Mouse (Mus musculus) CH12.LX (cell line): ENCODE results near the gene Ttc7b. TPM values are rescaled to one million over a fixed set of nuclear protein-coding genes. Genes with fewer than 3 reads are reported as not detected.

Experiments used
- DNase-seq: peaks from one replicate; pipeline ENCODE4 v3.0.0-alpha.2; 2013; ENCODE audit errors: extremely low read depth
- H3K27ac ChIP-seq: 2 replicates; pipeline ENCODE4 v1.5.1; 2012; ENCODE audit warnings: low read depth, mild to moderate bottlenecking, control low read depth, moderate library complexity; ENCODE audit not compliant: insufficient read depth
- H3K27me3 ChIP-seq: replicated peaks from 2 replicates; pipeline ENCODE3; 2012; ENCODE audit warnings: inconsistent platforms
- H3K36me3 ChIP-seq, 2 experiments: replicated peaks in 1 of 2; 2 replicates each; pipeline versions ENCODE3 to v1.6.1; 2012; ENCODE audit warnings: inconsistent platforms in 1 of 2, low read length in 1 of 2, mild to moderate bottlenecking in 1 of 2, mixed read lengths in 1 of 2, moderate library complexity in 1 of 2; ENCODE audit not compliant: control insufficient read depth in 1 of 2, insufficient read depth in 1 of 2
- H3K4me1 ChIP-seq, 2 experiments: 2 replicates each; pipeline ENCODE4 v1.6.1; 2012; ENCODE audit warnings: inconsistent platforms in 1 of 2, moderate library complexity in 1 of 2; ENCODE audit not compliant: insufficient read depth in 2 of 2, control insufficient read depth in 1 of 2
- H3K4me2 ChIP-seq: 2 replicates; pipeline ENCODE4 v1.6.1; 2012; ENCODE audit warnings: low read depth, mild to moderate bottlenecking, control low read depth; ENCODE audit not compliant: poor library complexity, insufficient read depth, severe bottlenecking
- H3K4me3 ChIP-seq, 3 experiments: fragments of 150-350 bp in 1 of 3; sonication (generic) in 1 of 3; replicated peaks in 1 of 3; 2 replicates each; pipeline versions ENCODE3 to v1.5.1; 2011 to 2012; ENCODE audit warnings: low read depth in 2 of 3, low read length in 2 of 3, mild to moderate bottlenecking in 2 of 3, moderate library complexity in 2 of 3, control low read depth in 1 of 3, improper control_type of control experiment in 1 of 3, inconsistent platforms in 1 of 3, mixed read lengths in 1 of 3; ENCODE audit not compliant: poor library complexity in 1 of 3
- H3K79me2 ChIP-seq: replicated peaks from 2 replicates; pipeline ENCODE4 v1.6.1; 2012; ENCODE audit warnings: mild to moderate bottlenecking, moderate library complexity; ENCODE audit not compliant: control insufficient read depth, poor library complexity, insufficient read depth, severe bottlenecking; ENCODE audit errors: extremely low read depth
- H3K9ac ChIP-seq: 2 replicates; pipeline ENCODE4 v1.6.1; 2012; ENCODE audit warnings: low read depth, mild to moderate bottlenecking, control low read depth, moderate library complexity; ENCODE audit not compliant: insufficient read depth
- H3K9me3 ChIP-seq: replicated peaks from 2 replicates; pipeline ENCODE3; 2012; ENCODE audit warnings: low read length, inconsistent platforms, mixed read lengths
- CHD1 ChIP-seq: IDR thresholded peaks from 2 replicates; pipeline ENCODE4 v1.6.1; 2012; ENCODE audit warnings: low read depth, low read length, improper control_type of control experiment, inconsistent platforms
- CHD2 ChIP-seq: IDR thresholded peaks from 2 replicates; pipeline ENCODE4 v1.6.1; 2011; ENCODE audit warnings: low read length, improper control_type of control experiment
- E2F4 ChIP-seq: IDR thresholded peaks from 2 replicates; pipeline ENCODE4 v1.6.1; 2011; ENCODE audit warnings: low read depth, low read length, improper control_type of control experiment; ENCODE audit not compliant: insufficient replicate concordance
- HCFC1 ChIP-seq: IDR thresholded peaks from 2 replicates; pipeline ENCODE4 v1.6.1; 2012; ENCODE audit warnings: low read depth, mild to moderate bottlenecking, inconsistent platforms, low read length, improper control_type of control experiment
- IRF4 ChIP-seq: IDR thresholded peaks from 2 replicates; pipeline ENCODE4 v1.6.1; 2014; ENCODE audit warnings: low read depth, mild to moderate bottlenecking, inconsistent platforms, low read length, improper control_type of control experiment
- JUND ChIP-seq: conservative IDR thresholded peaks from 2 replicates; pipeline ENCODE4 v1.6.1; 2011; ENCODE audit warnings: low read depth, low read length, improper control_type of control experiment
- KAT2A ChIP-seq: IDR thresholded peaks from 2 replicates; pipeline ENCODE4 v1.6.1; 2012; ENCODE audit warnings: low read length, improper control_type of control experiment, inconsistent platforms; ENCODE audit not compliant: insufficient replicate concordance
- MAFK ChIP-seq: IDR thresholded peaks from 2 replicates; pipeline ENCODE4 v1.6.1; 2011; ENCODE audit warnings: low read length, improper control_type of control experiment; ENCODE audit not compliant: insufficient replicate concordance
- MAZ ChIP-seq: IDR thresholded peaks from 2 replicates; pipeline ENCODE4 v1.6.1; 2012; ENCODE audit warnings: low read depth, mild to moderate bottlenecking, inconsistent platforms, low read length, improper control_type of control experiment, moderate library complexity
- MXI1 ChIP-seq: IDR thresholded peaks from 2 replicates; pipeline ENCODE4 v1.6.1; 2011; ENCODE audit warnings: mild to moderate bottlenecking, low read depth, low read length, improper control_type of control experiment
- NELFE ChIP-seq: IDR thresholded peaks from 2 replicates; pipeline ENCODE4 v1.6.1; 2011; ENCODE audit warnings: low read depth, low read length, improper control_type of control experiment
- PAX5 ChIP-seq: IDR thresholded peaks from 2 replicates; pipeline ENCODE4 v1.6.1; 2012; ENCODE audit warnings: low read length, inconsistent platforms, mixed read lengths
- POLR2A ChIP-seq: IDR thresholded peaks from 2 replicates; pipeline ENCODE4 v1.6.1; 2011; ENCODE audit warnings: low read depth, mild to moderate bottlenecking, improper control_type of control experiment, low read length
- RAD21 ChIP-seq: IDR thresholded peaks from 2 replicates; pipeline ENCODE4 v1.6.1; 2011; ENCODE audit warnings: low read depth, mild to moderate bottlenecking, low read length, improper control_type of control experiment, moderate library complexity
- RCOR1 ChIP-seq: conservative IDR thresholded peaks from 2 replicates; pipeline ENCODE4 v1.6.1; 2012; ENCODE audit warnings: low read depth, mild to moderate bottlenecking, inconsistent platforms, low read length, improper control_type of control experiment
- TBP ChIP-seq: conservative IDR thresholded peaks from 2 replicates; pipeline ENCODE4 v1.6.1; 2011; ENCODE audit warnings: low read depth, low read length, improper control_type of control experiment
- USF1 ChIP-seq: IDR thresholded peaks from 2 replicates; pipeline ENCODE4 v1.6.1; 2014; ENCODE audit warnings: low read depth, mild to moderate bottlenecking, inconsistent platforms, low read length, improper control_type of control experiment
- dilution Hi-C: fragments of 300-500 bp; cut with MboI; formaldehyde crosslinking; loops from 2 replicates; pipeline ENCODE4 v1.14.3; 2020; ENCODE audit warnings: low sequenced_read_pairs; ENCODE audit not compliant: extremely low pct_unique_long_range_greater_than_20kb, extremely low pct_ligation_motif_present
- in situ Hi-C: fragments of 300-500 bp; cut with MboI; formaldehyde crosslinking; loops from 3 replicates; pipeline ENCODE4 v1.14.3; 2019; ENCODE audit warnings: low sequenced_read_pairs, low pct_ligation_motif_present, low pct_unique_long_range_greater_than_20kb, mixed read lengths
- polyA plus RNA-seq: library from polyadenylated mRNA; unstranded; fragments of >175 nt; gene quantifications from 2 replicates; pipeline ENCODE4 v1.2.1, GENCODE M21; 2012; ENCODE audit warnings: low read depth; ENCODE audit not compliant: insufficient read length
- total RNA-seq, 2 experiments: library from RNA; depleted of rRNA; stranded (reverse); fragments of 300-350 nt in 1 of 2; fragments of >200 nt in 1 of 2; gene quantifications; 2 replicates each; pipeline ENCODE4 v1.2.3; 2012 to 2014

Ttc7b gene
- total and polyA plus RNA-seq, 3 experiments = 7.8 to 18.3 (median 12.7) TPM

DNA sequence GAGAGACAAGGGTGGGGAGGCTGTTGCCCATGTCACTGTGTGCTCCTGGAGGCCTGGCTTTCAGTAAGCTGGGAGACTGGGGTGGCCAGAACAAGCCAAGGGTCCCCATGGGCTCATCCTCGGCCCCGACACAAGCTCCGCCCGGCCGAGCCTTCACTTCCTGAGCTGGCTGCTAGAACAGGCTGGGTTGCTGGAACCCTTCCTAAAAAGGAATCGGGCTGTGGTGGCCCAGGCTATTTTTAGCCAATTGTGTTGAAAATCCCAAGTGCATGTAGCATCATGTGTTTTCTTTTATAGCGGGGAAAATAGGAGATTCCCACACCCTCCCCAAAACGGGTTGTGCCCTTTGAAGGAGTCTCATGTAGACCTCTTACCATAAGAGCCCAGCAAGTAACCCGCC is 226.7 kb downstream of the Ttc7b start:
- TF ChIP-seq MXI1 (no peak), KAT2A (no peak), PAX5 (no peak)
- Histone ChIP-seq H3K27me3 (no peaks in the 10 kb centered on the region), H3K4me2 (no peak overlapping the region), H3K4me1 (peaks cover 2 to 13% of the 10 kb centered on the region in 2 experiments), H3K36me3 (no peaks in the 10 kb centered on the region), H3K4me3 (no peak overlapping the region), H3K27ac (no peak overlapping the region), H3K79me2 (no peaks in the 10 kb centered on the region), H3K9me3 (peaks cover 7% of the 10 kb centered on the region), H3K9ac (no peak overlapping the region)
- dilution Hi-C loops = no loop called here
- no peak for DNase-seq
- in situ Hi-C loops = no loop called here

DNA sequence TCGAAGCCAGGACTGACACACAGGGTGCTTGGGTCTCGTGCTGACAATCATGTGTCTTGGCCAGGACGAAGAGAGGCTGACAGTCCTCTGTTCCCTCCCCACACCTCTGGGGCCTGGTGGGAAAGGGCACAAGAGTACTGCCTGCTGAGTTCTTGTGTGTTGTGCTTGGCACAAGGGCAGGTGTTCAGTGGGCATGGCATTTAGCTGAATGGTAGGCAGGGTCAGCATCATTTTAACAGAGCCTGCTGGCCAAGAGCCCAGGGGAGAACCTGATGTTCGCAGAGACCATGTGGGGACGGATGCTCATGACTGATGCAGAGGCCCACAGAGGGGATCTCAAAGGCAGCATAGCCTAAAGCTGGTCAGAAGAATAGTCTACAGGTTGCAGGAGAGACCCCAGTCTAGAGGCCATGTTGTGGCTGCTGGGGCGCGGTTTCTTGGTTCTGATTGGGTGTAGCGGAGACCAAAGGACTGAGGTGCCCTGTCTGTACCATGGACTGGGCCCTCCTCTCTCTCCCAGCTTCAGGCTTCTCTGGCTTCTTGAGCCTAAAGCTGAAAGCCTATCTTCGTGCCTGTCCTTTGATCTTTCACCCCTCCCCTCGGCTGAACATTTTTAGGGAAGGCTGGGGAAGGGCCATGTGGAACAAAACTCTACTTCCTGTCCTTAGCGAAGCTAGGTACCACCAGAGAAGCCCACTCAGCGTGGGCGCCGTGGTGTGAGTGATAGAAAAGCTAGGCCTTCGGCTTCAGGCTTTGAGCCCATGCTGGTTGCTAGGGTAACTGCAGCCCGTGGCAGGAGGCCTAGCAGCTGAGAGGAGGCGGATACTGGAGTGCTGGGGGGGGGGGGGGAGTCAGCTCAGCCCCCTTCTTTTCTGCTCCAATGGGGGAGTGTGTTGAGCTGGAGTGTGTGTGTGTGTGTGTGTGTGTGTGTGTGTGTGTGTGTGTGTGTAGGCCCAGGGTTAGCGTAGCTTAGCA is 229.6 kb downstream of the Ttc7b start:
- no peak for DNase-seq
- Histone ChIP-seq H3K4me3 (no peak overlapping the region), H3K36me3 (no peaks in the 10 kb centered on the region), H3K4me1 (no peaks in the 10 kb centered on the region), H3K9ac (no peak overlapping the region), H3K79me2 (no peaks in the 10 kb centered on the region), H3K9me3 (peaks cover 7% of the 10 kb centered on the region), H3K27me3 (no peaks in the 10 kb centered on the region), H3K27ac (no peak overlapping the region), H3K4me2 (no peak overlapping the region)
- dilution Hi-C loops (no loop called here), in situ Hi-C loops (no loop called here)
- TF ChIP-seq POLR2A (no peak), IRF4 (no peak), RAD21 (no peak), PAX5 (no peak), E2F4 (no peak), CHD1 (no peak), HCFC1 (no peak), MAFK (no peak)

DNA sequence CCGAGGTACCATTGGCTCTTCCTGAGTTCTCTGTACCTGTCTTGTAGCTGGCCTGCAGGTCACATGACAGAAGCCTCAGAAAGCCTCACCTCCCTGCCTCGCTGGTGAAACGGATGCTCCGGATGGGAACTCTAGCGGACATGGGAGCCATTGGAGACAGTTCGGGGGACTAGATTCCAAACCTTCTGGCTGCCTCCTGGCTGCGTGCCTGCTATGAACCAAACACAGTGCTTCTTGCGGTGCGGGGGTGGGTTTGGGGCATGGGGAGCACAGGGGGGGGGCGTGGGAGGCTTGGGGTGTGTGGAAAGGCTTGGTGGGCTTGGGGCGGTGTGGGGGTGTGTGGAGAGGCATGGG is 230.5 kb downstream of the Ttc7b start:
- in situ Hi-C loops = no loop called here
- H3K79me2 ChIP-seq = no peaks in the 10 kb centered on the region
- no peak overlapping the region for H3K9ac ChIP-seq
- dilution Hi-C loops = no loop called here
- DNase-seq = no peak
- H3K36me3 ChIP-seq = no peaks in the 10 kb centered on the region
- no peak overlapping the region for H3K27ac ChIP-seq
- no peak overlapping the region for H3K4me2 ChIP-seq
- no peak for TF ChIP-seq JUND
- no peak for TF ChIP-seq NELFE
- TF ChIP-seq PAX5 = no peak
- no peak for TF ChIP-seq RCOR1
- TF ChIP-seq USF1 = no peak
- TF ChIP-seq HCFC1 = no peak
- TF ChIP-seq CHD2 = no peak
- TF ChIP-seq MAZ = no peak
- no peak for TF ChIP-seq TBP
- TF ChIP-seq POLR2A = no peak
- H3K4me3 ChIP-seq = no peak overlapping the region
- no peaks in the 10 kb centered on the region for H3K4me1 ChIP-seq
- H3K9me3 ChIP-seq = peaks cover 7% of the 10 kb centered on the region
- no peaks in the 10 kb centered on the region for H3K27me3 ChIP-seq
